Mouse (Mus musculus) heart, postnatal 14 days (tissue): ENCODE results near the gene Slc22a17. TPM values are rescaled to one million over a fixed set of nuclear protein-coding genes. Genes with fewer than 3 reads are reported as not detected.

Source experiments
- DNase-seq, 2 experiments: peaks; one replicate each; pipeline ENCODE4 v3.0.0; 2021 to 2022
- intact Hi-C: fragments of 180-260 bp; cut with DNase I; formaldehyde crosslinking; loops from one replicate; pipeline ENCODE4 v1.15.1; 2025
- total RNA-seq, 2 experiments: library from RNA; stranded (reverse); gene quantifications; 2 replicates each; pipeline ENCODE4 v1.2.3; 2021

The Slc22a17 gene
- total RNA-seq, 2 experiments from 2014 or later = 3.4 to 5.6 TPM

DNA sequence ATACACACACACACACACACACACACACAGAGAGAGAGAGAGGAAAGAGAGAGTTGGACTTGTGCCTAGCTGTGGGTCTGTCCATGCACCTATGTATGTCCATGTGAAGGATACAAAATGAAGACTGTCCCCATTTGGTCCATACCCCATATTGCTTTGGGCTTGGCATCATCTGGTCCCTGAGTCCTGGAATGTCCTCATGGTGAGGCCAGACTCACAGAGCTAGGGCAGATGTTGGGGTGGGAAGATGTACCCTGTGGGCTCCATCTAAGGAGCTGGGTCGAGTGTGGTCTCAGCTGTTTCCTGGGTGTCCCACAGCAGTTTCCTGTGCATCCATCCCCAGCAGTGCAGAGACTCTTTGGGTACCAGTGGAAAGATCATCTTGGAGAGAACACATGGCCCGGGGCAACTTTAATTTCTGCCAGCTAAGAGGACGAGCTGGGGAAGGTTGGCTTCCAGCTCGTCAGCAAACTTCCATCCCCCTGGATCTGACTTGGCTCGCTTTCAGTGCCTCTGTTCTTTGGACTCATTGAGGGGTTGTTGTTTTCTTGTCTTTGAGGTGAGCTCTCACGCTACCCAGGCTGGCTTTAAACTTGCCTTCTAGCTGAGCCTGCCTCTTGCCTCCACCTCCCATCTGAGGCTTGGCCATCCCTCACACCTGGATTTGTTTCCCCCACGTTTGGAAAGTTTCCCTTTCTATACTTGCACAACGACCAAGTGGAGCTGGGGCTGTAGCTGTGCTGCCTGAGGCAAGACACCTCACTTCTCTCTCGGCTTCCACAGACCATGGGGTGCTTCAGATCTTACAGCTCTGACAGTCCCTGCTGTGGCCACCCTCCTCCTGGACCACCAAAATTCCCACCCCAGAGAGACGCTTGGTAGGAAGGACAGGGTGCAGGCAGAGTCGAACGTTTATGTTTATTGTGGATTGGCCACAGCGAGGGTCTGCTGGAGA is 28.4 kb upstream of the Slc22a17 start:
- intact Hi-C loops = no loop called here
- DNase-seq = peak in 1 of 2 experiments; percentile 48

- intact Hi-C loops = no loop called here
Observed at GRCm38 (mm10) chr14:54940176-54940530, 27.2 kb upstream of the Slc22a17 start.

GRCm38 (mm10) chr14:54939434-54940175 is 26.7 kb upstream of the Slc22a17 start:
- DNase-seq = peak; percentile 72 to 85
- intact Hi-C loops = loop anchor here (1.0 to 5.0 kb wide), 4 partner anchors 37 to 227 kb away; partner anchors contain the start of gene Cebpe

More at GRCm38 (mm10) chr14:54940176-54940530, 27.2 kb upstream of the Slc22a17 start:
- DNase-seq = peak in 1 of 2 experiments; percentile 50

- peak; percentile 52 to 70 for DNase-seq
- intact Hi-C loops = loop anchor here (1.0 to 5.0 kb wide), 4 partner anchors 36 to 226 kb away; partner anchors contain the start of gene Cebpe
Observed at GRCm38 (mm10) chr14:54938431-54939219, 25.7 kb upstream of the Slc22a17 start.

DNA sequence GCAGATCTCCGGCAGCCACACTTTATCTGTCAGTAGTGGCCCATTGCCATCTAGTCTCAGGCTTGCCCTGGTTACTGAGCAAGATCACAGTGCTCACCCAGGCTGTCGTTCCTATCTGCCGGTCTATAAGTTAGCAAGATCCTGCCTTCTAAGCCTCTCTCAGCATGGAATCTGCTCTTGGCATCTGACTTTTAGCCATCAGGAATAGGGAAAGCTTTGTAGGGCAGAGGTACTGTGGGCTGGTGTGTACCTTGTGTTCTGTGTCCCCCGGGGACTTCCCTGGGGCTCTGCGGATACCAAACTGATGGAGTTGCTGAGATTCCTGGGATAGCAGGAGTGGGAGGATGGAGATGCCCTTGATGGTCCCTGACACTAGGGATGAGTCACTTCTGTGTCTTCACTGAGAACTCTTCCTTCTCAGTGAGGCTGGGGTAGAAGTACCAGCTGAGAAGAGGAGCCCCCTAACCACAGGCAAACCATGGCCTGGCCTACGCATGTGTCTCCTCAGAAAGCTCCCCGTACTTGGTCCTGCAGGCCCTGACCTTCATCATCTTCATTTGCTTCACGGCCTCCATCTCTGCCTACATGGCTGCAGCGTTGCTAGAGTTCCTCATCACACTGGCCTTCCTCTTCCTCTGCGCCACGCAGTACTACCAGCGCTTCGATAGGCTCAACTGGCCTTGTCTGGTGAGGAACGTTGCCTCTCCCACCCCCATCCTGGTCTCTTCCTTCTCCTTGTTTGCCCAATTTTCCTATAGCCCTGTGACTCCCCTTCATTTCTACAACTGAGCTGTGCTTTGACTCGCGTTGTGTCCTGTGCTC is 24.6 kb upstream of the Slc22a17 start:
- DNase-seq = peak in 1 of 2 experiments; percentile 56

DNA sequence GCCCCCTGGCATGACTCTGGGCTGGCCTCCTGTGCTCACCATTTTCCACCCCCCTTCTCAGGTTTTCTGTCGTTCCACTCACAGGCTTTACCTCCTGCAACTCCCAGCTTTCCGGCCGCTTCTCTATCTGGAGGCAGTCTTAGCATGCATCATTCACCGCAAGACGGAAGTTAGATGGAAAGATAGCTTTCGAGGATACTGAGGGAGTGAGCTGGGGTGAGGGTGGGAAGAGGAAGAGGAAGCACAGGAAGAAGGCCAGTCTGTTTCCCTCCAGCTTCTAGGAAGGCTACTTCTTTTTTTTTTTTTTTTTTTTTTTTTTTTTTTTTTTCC is 23.9 kb upstream of the Slc22a17 start:
- intact Hi-C loops = loop anchor here (5.0 kb wide), 2 partner anchors 71 to 224 kb away; partner anchors contain the start of gene Cebpe
- no peak for DNase-seq

More for the DNA sequence above, 24.6 kb upstream of the Slc22a17 start:
- intact Hi-C loops = loop anchor here (2.0 to 5.0 kb wide), 3 partner anchors 70 to 225 kb away; partner anchors contain the start of gene Cebpe

DNA sequence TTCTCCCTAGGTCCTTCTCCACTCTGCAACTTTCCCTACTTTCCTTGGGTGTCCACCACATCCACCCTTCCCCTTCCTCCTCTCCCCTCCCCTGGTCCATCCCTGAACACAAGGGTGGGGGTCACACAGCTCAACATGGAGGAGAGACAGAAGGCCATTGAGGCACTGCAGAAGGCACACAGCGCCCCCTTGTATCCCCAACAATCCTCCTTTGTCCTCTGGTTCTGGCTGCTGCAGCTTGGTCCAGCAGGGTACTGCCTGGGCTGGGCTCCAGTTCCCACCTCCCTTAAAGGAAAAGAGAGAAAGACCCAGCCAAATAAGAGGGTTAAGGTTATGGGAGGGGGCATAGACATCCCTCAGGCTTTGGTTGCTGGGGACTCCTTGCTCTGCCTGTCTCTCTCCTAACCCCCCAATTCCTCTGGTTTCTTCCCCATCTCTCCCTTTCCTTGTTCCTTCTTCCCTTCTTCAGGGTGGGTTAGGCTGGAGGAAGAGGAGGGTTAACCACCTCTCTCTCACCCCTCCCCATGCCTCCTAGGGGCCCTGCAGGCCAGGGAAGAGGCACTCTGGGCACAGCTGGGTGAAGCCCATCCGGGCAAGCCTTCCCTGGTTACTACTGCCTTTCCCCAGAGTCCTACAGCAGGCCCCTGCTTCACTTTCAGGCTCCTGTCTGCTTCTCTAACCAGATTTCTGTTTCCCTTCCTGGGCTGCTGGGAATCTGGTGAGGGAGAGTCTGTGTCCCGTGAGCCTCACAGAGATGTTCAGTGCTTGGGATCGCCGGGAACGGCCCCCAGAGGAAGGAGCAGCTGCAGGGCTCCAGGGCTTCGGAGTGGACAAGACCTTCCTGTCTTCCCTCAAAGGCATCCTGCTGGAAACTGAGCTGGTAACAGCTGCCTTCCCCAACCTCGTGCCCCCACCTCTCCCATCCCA is 23.2 kb upstream of the Slc22a17 start, which contains the start of gene Cmtm5:
TSS of gene Cmtm5 (plus strand) at position 358 of the 927 bp plus-strand sequence.
- intact Hi-C loops = loop anchor here (5.0 kb wide), 2 partner anchors 71 to 224 kb away; partner anchors contain the start of gene Cebpe
- DNase-seq = peak in 1 of 2 experiments; percentile 18

GRCm38 (mm10) chr14:54932645-54933150 is 19.8 kb upstream of the Slc22a17 start, which contains the start of gene Il25:
Il25 (plus strand) TSS chr14:54932695.
- intact Hi-C loops = no loop called here
- DNase-seq = no peak

DNA sequence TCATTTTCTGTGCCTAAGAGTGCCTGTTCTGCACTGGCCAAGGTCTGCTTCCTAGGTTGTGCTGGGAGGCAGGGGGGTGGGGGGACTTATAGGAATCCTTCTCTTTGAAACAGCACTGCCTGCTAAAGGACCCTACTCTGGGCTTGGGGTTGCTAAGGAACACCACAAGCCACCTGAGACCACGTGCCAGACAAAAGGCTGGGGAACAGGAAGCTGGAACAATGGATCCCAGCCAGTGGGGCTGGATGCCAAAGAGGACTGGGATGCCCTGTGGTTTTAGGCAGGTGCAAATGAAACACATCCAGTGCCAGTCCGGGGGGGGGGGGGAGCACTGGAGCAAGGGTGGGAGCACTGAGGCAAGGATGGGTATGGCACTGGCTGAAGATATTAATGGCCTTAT is 17.5 kb upstream of the Slc22a17 start:
- DNase-seq = no peak
- intact Hi-C loops = no loop called here

DNA sequence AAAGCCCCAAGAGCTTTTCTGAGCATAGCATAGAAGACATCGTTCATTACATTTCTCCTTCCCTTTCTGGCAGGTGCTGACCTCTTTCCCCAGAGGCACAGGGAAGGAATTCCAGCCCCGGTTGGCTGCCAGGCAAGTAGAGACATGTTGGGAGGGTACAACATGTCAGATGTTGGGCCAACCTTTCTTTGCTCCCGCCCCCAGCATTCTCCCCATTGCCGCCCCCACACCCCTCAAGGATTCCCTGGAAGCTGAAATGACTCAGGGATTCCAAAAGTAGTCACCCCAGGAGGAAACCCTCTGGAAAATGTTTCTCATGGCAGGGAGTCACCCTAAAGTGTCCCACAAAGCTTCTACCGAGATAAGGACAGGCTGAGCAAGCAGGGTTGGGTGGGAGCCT is 16.9 kb upstream of the Slc22a17 start:
- intact Hi-C loops = no loop called here
- DNase-seq = no peak

DNA sequence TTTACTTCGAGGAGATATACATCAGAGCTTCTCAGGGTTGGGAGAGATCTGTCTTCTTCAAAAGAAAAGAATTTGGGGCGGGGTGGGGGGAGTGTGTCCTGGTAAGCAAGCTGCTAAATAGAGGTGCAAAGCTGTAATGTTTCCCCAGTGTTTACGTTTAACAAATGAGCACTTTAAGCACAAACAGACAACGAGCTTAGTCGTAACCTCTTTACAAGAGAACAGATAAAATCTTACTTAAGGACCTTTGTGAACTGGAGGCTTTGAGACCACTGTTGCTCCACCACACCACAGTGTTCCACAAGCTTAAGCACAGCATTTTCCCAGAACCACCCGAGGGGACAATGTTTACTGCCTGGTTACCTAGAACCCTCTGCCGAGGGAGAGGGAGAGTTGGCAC is 14.4 kb upstream of the Slc22a17 start:
- no peak for DNase-seq
- intact Hi-C loops = no loop called here

DNA sequence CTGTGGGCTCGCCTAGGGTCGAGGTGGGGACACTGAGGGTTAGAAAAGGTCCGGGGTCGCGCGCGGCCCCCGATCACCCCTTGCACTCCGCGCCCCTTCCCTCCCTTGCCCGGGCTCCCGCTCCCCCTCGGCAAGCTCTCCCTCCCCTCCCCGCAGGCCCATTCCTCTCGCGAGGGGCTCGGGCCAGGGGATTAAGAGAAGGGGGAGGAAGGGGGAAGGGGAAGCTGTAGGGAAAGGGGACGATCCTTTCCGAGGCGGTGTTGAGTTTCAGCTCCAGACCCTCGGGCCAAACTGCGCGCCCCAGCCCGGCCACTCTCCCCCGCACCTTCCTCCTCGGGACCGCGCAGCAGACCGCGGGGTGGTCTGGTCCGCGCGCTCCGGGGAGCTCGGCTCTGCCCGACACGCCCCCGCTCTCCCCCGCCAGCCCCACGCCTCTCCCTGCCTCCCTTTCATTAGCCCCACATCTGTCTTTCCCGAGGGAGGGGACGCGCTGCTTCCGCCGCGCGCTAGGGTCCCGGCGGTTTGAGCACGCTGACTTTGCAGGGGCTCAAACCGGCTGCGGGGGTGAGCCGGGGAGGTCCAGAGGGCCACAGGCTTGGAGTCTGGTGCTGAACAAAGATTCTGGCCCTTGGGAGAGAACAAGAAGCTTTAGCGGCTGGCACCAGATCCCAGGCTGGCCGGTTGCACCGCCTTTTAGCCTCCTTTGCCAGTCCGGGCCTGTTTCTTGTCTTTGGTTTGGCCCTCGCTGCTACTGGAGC is 13.6 kb upstream of the Slc22a17 start:
- intact Hi-C loops = no loop called here
- DNase-seq = peak; percentile 68 to 71

GRCm38 (mm10) chr14:54925349-54926342 is 12.7 kb upstream of the Slc22a17 start, which contains the start of gene Efs:
Efs (minus strand) TSS chr14:54926126.
- DNase-seq = peak; percentile 71 to 74
- intact Hi-C loops = no loop called here

DNA sequence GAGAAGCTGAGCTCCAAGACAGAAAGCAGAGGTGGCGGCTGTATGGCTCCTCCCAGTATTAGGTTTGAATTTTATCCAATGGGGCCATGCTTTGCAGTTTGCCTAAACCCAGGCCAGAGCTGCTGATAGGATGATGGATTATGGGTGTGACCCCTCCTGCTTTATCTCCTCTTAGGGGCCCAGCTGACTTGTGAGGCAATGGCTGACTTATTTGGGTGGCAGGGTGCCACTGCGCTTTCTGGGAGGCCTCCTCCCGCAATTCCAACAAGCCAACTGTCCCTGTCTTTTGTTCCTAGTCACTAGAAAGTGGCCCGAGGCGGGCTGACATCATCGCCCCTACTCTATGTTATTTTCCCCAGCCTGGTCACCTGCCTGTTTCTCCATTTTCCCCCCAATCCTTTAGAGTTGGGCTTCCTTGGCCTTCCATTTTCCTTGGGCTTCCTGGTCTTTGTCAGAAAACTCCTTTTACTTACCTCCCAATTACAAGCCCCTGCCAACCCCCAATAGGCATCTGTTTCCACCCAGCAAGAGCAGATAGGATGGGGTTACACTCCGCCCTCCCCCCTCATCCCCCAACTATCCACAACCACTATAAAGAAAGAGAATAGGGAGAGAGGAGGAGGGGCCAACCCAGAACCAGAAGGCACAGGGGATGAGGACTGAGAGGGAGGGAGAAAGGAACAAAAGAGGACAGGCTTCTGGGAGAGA is 11.9 kb upstream of the Slc22a17 start:
- intact Hi-C loops = no loop called here
- DNase-seq = peak; percentile 69 to 70

GRCm38 (mm10) chr14:54920076-54920685 is 7.2 kb upstream of the Slc22a17 start:
- intact Hi-C loops = no loop called here
- no peak for DNase-seq
